Mouse (Mus musculus) Muller cell, postnatal 12 days (primary cell): ENCODE data around the gene Cwc15.
"Not testable (repeated sequence)": the region's sequence is repeated elsewhere in the genome, so short reads cannot be mapped to it uniquely, and the experiment has no call there.

Source experiments
- DNase-seq: peaks from one replicate; pipeline ENCODE4 v3.0.0-alpha.2; 2015; ENCODE audit errors: inconsistent ontology term

The Cwc15 gene

DNA sequence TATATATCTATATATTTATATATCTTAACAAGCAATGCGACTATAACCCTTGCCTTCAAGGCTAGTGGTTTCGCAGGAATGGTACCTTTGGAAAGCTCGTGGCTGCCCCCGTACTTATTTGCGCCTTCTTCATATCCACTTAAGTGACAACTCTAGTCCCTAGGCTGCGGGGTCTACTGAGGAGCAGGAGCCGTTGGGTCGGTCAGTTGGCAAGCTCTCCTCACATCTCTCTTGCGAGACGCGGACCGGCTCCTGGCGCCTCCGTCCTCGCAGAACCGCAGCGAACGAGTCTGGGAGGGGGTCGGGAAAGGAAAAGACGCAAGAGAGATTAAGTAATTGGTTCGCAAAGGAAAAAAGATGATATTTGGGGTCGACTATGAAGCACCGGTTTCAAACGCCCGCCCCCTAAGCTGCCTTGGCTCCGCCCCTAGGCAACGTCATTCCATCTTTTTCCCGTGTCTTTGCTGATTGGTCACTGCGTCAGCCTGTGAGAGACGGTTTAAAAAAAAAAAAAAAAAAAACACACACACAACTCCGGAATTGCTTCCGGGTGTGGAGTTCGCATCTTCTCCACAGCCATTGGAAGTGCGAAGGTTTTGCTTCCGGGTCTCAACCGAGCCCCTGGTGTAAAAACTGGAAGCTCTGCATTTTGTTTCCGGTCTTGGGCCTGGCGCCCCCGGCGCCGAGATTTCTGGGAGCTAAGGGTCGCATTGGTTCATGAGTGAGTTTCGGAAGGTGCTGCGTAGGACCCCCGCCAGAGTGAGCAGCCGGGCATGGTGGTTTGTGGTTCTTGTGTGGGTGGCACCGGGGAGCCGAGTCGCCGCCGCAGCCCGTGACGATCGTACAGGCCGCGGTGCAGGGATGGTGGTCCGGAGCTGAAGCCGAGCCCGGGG lies at the start of gene Cwc15, which contains the start of gene Kdm4d:
Cwc15 (plus strand) TSS at position 595 of the 893 bp plus-strand sequence.
Kdm4d (minus strand) TSS at position 460 of the 893 bp plus-strand sequence.
- peak; percentile 93 for DNase-seq

DNA sequence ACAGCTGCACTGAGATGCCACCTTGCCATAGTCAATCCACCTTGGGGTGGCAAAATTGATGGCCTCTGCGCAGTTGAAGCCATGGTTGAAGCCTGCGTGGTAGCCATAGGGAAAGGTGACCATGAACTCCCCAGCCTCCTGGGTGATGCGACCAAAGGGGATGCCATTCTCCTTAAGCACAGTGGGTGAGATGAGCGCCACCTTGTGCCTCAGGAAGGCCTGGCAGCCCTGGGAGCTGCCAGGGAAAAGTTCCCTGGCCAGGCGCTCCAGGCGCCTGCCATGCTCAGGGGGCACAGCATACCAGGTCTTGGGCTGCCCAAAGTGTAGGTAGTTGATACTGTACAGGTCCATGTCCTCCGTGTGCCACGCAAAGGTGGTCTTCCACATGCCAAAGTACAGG lies 49.3 kb upstream of the Cwc15 start:
- DNase-seq = not testable (repeated sequence)

DNA sequence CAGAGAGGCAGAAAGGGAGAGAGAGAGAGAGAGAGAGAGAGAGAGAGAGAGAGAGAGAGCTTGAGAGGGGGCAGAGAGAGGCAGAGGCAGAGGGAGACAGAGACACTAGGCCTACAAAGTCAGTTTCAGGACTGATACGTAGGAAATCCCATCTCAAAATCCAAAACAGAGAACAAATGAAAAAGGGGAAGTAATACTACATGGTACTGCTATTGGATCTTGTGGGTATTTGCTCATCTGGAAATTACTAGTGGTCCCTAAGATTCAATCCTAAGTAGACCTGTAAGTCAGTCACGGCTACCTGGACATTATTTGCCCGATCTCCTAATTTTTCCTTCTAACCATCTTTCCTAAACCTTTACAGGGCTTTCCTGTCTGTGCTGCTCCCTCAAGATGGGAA lies 44.1 kb upstream of the Cwc15 start:
- DNase-seq = no peak

DNA sequence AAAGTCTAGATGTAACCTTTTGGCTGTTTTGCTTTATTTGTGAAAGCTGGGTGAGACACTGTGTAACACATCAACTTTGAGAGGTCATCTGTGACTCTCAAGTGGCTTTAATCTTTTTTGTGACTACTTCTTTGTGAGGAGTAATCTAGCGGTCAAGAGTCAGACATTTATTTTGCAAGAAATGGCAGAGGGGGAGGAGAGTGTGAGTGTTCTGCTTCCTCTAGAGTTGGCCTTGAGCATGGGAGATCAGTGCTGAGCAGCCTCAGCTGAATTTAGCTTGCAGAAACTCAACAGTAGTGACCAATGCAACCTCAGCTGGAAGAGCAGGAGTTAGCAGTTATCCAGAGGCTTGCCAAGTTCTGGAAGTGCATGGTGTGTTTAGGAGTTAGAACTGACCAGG lies 37.9 kb upstream of the Cwc15 start:
- DNase-seq = not testable (repeated sequence)

DNA sequence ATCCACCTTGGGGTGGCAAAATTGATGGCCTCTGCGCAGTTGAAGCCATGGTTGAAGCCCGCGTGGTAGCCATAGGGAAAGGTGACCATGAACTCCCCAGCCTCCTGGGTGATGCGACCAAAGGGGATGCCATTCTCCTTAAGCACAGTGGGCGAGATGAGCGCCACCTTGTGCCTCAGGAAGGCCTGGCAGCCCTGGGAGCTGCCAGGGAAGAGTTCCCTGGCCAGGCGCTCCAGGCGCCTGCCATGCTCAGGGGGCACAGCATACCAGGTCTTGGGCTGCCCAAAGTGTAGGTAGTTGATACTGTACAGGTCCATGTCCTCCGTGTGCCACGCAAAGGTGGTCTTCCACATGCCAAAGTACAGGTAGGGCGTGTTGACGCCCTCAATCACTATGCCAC lies 36.7 kb upstream of the Cwc15 start:
- not testable (repeated sequence) for DNase-seq

DNA sequence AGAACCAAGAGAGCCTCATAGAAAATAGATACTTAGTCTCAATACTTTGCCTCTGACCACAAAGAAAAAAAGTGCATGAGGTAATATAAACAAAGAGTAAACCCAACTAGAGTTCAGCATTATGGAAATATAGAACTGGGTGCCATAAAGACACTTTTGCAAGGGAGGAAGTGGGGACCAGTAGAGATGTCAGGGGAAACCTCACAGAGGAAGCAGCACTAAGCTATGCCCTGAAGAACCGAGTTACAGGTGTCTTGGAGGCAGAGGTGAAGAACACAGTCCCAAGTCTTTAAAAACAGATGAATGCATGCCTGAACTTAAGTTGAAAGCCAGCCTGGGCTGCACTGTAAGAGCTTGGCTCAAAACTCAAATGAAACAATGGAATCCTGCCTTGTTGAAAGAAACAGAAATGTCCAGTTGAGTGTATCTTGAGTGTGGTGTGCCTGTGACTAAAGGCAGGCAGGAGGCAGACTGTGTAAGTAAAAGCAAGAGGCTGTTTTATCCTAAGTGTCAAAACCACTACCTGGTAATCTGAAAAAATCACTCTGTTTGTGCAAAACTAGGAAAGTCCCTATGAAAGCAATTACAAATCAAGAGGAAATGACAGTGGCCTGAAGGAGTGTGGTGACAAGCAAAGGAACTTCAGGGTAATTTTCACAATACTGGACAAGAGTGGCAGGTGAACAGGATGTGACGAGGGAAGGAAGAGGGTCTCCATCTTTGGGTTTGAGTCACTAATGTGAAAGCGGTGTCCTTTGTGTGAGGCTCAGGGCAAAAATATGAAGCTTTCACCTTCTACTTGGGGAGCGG lies 1.3 kb upstream of the Cwc15 start:
- DNase-seq = no peak

DNA sequence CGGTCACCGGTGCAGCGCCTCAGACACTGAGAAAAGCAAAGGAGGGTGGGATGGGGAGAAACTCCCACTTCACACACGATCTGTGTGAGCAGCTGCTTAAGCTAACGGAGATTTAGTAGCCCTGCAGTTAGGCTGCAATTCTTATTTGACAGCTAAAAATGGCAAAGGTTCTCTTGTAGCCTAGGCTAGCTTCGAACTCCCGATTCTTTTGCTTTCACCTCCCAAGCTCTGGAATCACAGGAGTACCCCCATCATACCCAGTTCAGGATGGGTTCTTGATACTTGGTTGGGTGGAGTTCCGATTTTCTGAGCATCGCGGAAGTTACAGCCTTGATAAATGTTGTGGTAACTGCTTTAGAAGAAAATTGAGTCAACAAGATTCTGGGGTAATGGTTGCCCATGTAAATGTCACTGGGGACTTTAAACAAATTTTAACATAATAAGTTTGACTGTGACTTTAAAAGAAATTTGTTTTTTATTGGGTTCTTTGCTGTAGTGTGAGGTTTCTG lies 553 bp downstream of the Cwc15 start:
- DNase-seq = no peak

DNA sequence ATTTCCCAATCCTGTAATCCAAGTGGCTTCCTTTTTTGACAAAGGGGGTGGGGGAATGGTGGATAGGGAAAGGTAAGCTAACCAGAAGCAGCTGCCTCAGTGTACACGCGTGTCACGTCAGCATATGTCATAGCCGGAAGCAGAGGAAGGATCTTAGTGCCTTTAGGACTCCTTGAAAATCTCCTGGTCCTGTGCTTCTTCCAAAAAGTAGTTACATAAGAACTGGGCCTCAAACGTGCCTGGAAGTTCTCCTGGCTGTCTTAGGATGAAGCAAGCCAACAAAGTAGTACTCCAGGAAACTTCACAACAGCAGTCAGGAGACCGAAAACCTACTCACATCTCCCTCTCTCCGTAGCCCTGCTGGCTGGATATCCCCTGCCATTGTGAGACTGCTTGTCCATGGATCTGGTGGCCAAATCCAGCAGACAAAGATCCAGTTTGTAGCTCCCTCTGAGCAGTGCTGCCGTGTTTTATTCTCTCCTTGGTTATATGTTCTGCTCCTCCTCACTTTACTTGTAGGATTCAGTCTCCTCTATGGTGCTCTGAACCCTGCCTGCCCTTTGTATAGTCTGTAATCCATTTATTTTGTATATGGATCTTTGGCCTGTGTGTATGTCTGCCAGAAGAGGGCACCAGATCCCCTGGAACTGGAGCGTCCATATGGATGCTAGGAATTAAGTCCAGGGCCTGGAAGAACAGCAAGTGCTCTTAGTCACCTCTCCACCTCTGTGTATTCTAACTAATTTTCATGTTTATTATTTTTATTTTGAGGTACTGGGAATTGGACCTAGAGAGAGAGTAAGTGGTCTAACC lies 12.4 kb downstream of the Cwc15 start:
- DNase-seq = no peak

DNA sequence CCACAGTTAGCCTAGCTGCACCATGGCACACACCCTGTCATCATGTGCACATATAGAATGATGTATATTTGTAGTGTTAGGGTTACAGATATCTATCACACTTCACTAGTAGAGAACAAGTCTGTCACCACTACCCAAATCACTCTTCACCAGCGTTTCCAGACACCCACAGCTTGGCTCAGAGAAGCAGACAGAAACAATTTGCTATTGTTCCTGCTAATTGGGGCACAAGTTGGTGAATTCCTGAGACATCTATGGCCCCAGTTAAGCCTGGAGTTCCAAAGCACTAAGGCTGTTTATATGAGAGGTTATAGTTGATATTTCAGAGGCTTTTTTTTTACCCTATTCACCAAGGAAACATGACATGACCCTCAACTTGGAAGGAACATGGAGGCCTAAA lies 16.9 kb downstream of the Cwc15 start:
- DNase-seq = peak; percentile 89

DNA sequence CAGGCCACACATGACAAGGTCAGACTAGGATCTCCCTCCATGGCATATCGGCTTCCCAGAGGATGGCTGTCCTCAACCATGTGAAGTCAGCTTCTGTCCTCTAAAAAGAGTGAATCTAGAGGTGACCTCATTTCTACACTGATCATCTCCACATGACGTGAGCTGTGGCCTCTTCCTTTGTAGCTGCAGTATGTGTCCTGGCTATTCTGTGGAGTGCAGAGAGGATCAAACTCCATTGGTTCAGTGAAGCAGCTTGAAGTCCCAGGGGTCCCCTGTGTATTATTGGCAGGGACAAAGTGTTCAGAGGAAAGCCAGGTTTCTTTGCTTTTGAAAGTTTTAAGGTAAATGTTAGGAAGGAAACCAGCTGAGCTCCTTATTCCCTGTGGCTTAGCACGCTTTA lies 17.7 kb downstream of the Cwc15 start:
- no peak for DNase-seq

DNA sequence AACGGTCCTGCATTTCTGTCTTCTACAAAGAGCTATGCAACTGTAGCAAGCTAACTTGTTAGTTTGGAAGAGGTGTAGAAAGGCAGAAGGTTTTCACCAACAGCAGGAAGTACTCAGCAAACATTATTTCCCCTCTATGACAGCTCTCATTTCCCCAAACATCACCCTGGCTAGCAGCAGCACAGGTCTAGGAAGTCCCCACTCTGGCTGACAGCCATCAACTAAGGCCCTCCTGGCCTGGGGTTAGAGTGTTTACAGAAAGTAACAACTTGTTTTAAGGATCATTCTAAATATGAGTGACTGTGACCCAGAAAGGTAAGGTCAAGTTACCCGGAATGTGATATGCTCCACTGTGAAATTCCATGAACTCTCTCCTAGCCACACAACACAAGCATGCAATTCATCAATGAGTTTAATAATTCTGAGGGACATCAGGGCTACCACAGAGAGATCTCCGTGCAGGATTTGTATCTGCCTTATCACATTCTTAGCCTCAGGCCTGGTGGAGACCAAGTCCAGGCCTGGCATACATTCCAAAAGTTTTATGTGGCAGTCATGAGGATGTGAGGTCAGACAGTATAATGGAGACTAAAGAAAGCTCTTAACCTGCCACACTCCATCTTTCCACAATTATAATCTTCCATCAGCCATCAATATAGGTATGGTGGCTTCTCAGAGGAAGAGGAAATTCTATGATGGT lies 20.7 kb downstream of the Cwc15 start:
- DNase-seq = peak; percentile 83

DNA sequence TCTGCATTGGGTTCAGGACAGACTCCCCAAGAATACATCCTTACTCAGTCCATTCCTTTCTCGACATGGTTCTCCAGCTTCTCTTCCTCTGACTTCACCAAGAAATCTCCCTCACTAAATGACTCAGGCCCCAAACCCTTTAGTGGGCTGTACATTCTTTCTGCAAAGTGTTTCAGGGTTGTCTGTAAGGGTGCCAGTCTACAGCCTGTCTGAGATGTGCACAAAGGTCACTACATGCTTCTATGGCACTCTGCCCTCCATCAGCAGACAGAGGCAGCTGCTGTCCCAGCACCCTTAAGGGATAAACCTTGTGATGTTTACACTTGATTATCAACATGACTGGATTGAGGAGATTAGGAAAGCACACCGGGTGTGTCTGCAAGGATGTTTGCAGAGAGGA lies 21.3 kb downstream of the Cwc15 start:
- DNase-seq = peak; percentile 69

DNA sequence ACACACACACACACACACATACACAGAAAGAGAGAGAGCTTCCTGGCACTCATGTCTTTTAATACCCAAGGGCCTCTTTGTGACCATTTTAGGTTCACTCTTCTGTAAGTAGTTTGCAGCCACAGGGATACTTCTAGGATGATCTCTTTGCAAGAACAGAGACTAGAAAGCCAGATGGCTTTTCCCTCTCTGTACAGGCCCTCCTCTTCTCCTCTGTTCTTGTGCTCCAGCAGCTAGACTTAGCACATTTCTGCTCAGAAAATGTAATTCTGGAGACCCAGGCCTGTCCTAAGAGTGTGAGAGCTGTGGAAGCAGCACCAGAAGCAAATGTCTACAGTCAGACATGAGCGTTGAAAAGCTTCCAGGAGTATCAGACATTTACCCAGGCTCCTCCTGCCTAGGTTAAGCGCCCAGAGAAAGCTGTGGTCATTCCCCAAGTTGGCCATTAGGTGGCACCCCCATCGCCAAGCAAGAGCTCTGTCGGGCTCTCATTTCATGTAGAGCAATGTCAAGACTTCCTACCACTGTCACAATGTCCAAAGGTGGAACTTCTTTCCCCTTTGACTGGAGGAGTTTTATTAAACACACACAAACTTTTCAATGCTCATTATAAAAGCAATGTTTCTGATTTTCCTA lies 23.1 kb downstream of the Cwc15 start:
- DNase-seq = peak; percentile 69

DNA sequence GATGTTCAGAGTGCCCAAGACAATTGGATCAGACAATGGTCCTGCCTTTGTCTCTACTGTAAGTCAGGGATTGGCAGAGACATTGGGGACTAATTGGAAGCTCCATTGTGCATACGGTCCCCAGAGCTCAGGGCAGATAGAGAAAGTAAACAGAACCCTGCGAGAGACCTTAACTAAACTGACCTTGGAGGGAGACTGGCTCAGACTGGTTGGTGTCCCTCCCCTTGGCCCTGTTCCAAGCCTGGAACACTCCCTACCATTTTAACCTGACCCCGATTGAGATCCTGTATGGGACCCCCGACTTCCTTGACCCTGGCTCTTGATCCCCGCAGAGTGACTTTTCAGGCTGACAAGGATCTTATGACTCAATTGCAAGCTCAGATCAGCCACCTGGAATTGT lies 29.6 kb downstream of the Cwc15 start:
- no peak for DNase-seq

DNA sequence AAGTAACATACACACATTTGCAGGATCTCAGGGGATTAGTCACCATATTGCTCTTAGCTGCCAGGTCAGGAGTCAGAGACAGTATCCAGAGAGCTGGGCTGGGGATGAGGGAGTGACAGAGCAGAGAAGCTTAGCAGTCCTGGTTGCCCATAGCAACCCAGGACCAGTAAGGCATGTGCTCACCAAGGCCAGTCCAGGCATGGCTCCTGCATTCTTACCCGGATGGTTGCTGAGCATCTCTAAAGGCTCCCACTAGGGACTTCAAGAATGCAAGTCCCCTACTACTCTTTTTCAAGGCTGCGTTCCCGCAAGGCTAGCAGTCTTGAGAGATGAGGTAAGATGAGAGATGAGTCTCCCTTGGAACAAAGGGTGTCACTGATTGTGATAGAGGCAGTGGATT lies 31.9 kb downstream of the Cwc15 start:
- DNase-seq = no peak

DNA sequence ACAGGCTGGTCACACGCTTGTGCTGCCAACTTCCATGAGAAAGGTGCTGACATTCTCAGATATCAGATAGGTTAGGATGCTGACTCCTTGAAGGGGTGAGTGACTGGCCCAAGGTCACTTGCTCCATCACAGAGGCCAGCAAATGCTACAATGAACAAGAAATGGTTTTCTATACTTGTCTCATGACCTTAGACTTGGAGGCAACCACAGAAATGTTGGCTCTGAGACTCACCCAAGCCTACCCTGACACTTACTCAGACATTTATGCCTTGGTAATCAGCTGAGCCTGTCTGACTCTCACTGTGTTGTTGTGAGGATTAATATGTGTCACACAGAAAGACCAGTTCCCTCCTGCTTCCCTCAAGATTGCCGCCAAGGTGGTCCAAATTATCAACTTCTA lies 33.2 kb downstream of the Cwc15 start:
- DNase-seq = peak; percentile 39

DNA sequence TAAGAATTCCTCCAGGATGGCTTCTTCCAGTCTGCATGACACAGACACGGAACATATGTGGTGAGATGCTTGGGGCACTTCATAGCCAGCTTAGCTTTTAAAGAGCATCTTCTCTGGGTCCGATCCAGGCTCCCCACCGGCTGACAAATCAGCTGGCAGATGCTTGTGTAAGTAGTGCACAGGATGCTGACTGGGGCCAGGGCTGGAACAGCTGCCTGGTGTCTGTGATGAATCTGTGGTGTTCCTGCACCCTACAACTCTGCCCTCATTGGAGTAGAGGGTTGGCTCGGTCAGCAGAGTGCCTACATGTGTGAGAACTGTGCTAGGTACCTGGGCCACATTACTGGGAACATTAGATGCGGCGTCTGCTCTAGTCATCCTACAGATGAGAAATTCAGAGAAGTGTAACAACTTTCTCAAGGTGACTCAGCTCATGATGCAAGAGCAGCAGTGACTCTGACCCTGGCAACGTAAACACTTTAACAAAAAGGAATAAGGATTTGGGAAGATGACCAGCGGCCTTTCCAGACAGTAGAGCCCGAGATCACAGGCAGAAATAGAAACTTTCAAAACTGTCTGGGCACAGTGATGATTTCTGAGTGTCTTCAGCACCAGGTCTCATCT lies 34.5 kb downstream of the Cwc15 start:
- DNase-seq = no peak

DNA sequence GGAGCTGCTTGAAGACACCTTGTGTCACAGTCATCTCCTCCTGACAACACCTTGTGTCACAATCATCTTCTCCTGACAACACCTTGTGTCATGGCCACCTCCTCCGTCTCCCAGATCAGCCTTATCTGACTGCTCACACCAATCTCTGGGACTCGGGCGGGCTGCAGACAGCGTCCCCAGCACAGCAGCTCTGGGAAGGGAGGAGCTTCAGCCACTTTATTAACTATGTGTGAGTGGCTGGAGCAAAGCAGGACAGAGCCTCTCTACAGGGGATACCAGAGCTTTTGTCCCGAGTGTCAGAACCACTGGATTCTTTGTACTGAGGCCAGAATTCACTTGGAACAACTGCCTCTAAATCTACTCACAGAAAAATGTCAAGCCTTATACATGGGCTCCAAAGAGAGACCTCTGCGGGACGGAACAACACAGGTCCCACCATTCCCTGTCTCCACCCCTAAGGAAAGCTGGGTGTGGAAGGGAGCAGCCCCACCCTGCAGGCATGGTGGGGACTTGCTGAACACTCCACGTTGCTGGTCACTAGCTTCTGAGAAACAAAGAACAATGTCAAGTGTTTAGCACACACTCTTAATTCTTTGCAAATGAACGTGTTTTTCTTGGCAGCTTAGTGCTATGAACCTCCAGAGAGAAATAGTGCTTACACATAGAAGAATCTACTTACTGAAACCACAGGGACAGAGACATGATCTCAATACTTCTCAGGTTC lies 43.8 kb downstream of the Cwc15 start:
- no peak for DNase-seq

DNA sequence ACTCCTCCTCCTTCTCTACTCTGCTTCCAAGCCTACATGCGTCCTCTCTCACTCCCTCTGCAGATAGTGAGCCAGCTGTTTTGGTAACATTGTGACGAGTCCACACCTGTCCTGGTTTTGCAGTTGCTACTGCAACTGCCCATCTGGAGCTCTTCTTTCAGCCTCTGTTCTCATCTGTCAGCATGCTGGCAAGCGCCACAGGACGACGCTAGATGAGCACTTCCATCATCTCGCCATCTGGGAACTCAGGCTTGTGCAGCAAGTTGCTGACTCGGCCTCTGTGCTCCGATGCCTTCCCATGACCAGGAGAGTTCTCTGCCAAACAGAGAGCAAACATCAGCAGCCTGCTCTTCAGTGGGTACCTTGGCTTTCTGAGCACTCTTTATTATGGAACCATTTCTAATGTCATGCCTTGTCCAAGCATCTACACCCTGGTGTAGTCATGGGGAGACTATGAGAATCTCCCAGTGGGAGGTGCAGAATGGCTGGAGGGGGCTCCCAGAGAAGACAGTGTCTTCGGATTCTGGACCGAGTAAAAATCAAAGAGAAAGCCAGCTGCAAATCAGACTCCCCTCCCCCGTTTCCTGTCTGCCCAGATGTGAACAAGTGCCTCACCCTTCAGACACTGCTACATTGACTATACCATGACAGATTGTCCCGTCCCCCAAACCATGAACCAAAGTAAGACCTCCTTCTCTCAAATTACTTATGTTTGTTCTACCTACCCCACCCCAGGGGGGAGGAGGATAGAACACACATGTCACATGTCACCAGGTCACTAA lies 47.4 kb downstream of the Cwc15 start:
- no peak for DNase-seq
